Mouse (Mus musculus) ovary, adult 18-20 months (tissue): ENCODE data around the gene Arhgap25.
A peak's percentile ranks its signal among the peaks of the same experiment; 100 is the strongest.
"Not testable (repeated sequence)": the region's sequence is repeated elsewhere in the genome, so short reads cannot be mapped to it uniquely, and the experiment has no call there.

Source experiments
- DNase-seq: peaks from one replicate; pipeline ENCODE4 v3.0.0; 2022; ENCODE audit warnings: low spot score, mixed read lengths

The Arhgap25 gene

GRCm38 (mm10) chr6:87535651-87536050 is 2.6 kb upstream of the Arhgap25 start:
- DNase-seq: no peak

GRCm38 (mm10) chr6:87534855-87535575 is 2.0 kb upstream of the Arhgap25 start:
- no peak for DNase-seq

GRCm38 (mm10) chr6:87531456-87532015 is 1.5 kb downstream of the Arhgap25 start:
- no peak for DNase-seq

- DNase-seq: no peak
These were observed 2.7 kb downstream of the Arhgap25 start for GRCm38 (mm10) chr6:87530386-87530785.

- no peak for DNase-seq
These were observed 5.1 kb downstream of the Arhgap25 start for GRCm38 (mm10) chr6:87527846-87528557.

- no peak for DNase-seq
These were observed 5.7 kb downstream of the Arhgap25 start for GRCm38 (mm10) chr6:87527366-87527765.

- DNase-seq: no peak
These were observed 7.9 kb downstream of the Arhgap25 start for GRCm38 (mm10) chr6:87525126-87525525.

GRCm38 (mm10) chr6:87524281-87524680 is 8.8 kb downstream of the Arhgap25 start:
- no peak for DNase-seq

- DNase-seq: no peak
These were observed 9.3 kb downstream of the Arhgap25 start for GRCm38 (mm10) chr6:87523736-87524135.

- no peak for DNase-seq
These were observed 10.0 kb downstream of the Arhgap25 start for GRCm38 (mm10) chr6:87523085-87523484.

- DNase-seq: no peak
These were observed 10.8 kb downstream of the Arhgap25 start for GRCm38 (mm10) chr6:87522236-87522635.

GRCm38 (mm10) chr6:87521705-87522104 is 11.4 kb downstream of the Arhgap25 start:
- DNase-seq: not testable (repeated sequence)

- no peak for DNase-seq
These were observed 12.5 kb downstream of the Arhgap25 start for GRCm38 (mm10) chr6:87520572-87520971.

GRCm38 (mm10) chr6:87519809-87520208 is 13.2 kb downstream of the Arhgap25 start:
- no peak for DNase-seq

GRCm38 (mm10) chr6:87518622-87519021 is 14.4 kb downstream of the Arhgap25 start:
- no peak for DNase-seq

GRCm38 (mm10) chr6:87517753-87518409 is 15.2 kb downstream of the Arhgap25 start:
- DNase-seq: no peak

- DNase-seq: no peak
These were observed 18.7 kb downstream of the Arhgap25 start for GRCm38 (mm10) chr6:87514321-87514720.

- peak; percentile 28 for DNase-seq
These were observed 19.9 kb downstream of the Arhgap25 start for GRCm38 (mm10) chr6:87513046-87513767.

GRCm38 (mm10) chr6:87510999-87511398 is 22.1 kb downstream of the Arhgap25 start:
- no peak for DNase-seq

- no peak for DNase-seq
These were observed 23.3 kb downstream of the Arhgap25 start for GRCm38 (mm10) chr6:87509806-87510205.

GRCm38 (mm10) chr6:87504875-87505274 is 28.2 kb downstream of the Arhgap25 start:
- no peak for DNase-seq

GRCm38 (mm10) chr6:87503976-87504375 is 29.1 kb downstream of the Arhgap25 start:
- no peak for DNase-seq
